In the genomic region with DNA sequence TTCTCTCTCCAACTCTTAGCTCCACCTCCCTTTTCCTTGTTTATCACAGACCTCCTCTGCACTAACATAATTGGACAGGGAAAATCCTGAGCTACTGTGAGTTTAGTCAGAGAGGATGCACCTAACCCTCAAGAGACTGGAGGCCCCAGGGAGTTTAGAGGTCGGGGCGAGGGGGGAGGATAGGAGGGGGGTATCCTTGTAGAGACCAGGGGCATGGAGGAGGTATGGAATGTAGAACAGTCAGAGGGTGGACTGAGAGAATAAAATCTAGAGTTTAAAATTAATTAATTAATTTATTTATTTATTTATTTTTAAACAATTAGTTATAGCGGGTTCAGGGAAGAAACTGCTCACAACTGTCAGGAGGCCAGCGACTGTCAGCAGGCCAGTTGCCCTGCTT, we compare ENCODE assay signal across 18 mouse cellular contexts.
"Had no signal": no experiment of that assay in that cellular context is flagged by ENCODE, and none has a peak within 500 bp of the region (broad histone marks: within the 10 kb centered on the region; RNA-seq: fewer than 3 reads in every experiment).

No protein-coding gene starts in this region.

- H3K4me3 ChIP-seq: liver, embryonic 12.5 days; midbrain, embryonic 12.5 days; midbrain, embryonic 15.5 days; myocyte; neural tube, embryonic 12.5 days had no signal

- H3K27ac ChIP-seq: liver, embryonic 12.5 days; liver, embryonic 14.5 days; midbrain, embryonic 12.5 days; midbrain, embryonic 15.5 days; neural tube, embryonic 12.5 days had no signal

- DNase-seq: lung, adult 18-20 months; lung, embryonic 14.5 days; lung, postnatal 10 days; lung, postnatal 4 days; retina, postnatal 1 day; right cerebral cortex, adult 18-20 months; right cerebral cortex, postnatal 25 days; right cerebral cortex, postnatal 4 days; spleen, adult 18-20 months; thymus, adult 18-20 months; thymus, postnatal 14 days; thymus, postnatal 36 days had no signal

- H3K27me3 ChIP-seq: liver, embryonic 12.5 days; midbrain, embryonic 12.5 days; midbrain, embryonic 15.5 days; neural tube, embryonic 12.5 days had no signal

- H3K9ac ChIP-seq: liver, embryonic 12.5 days; liver, embryonic 14.5 days; lung, embryonic 14.5 days; midbrain, embryonic 12.5 days; midbrain, embryonic 15.5 days; neural tube, embryonic 12.5 days had no signal

- H3K36me3 ChIP-seq: liver, embryonic 12.5 days; midbrain, embryonic 12.5 days; midbrain, embryonic 15.5 days; neural tube, embryonic 12.5 days had no signal

- H3K4me2 ChIP-seq: liver, embryonic 12.5 days; lung, embryonic 14.5 days; midbrain, embryonic 12.5 days; midbrain, embryonic 15.5 days; neural tube, embryonic 12.5 days had no signal

- H3K9me3 ChIP-seq: liver, embryonic 12.5 days; midbrain, embryonic 12.5 days; midbrain, embryonic 15.5 days; neural tube, embryonic 12.5 days had no signal

- ATAC-seq: liver, embryonic 12.5 days; midbrain, embryonic 15.5 days had no signal

- H3K4me1 ChIP-seq: liver, embryonic 12.5 days; midbrain, embryonic 12.5 days; midbrain, embryonic 15.5 days; neural tube, embryonic 12.5 days had no signal
